Mouse (Mus musculus) lung, postnatal 0 days (tissue): Measurements from ENCODE around the gene Cdc42bpg. TPM values are rescaled to one million over a fixed set of nuclear protein-coding genes. Genes with fewer than 3 reads are reported as not detected.
A peak's percentile ranks its signal among the peaks of the same experiment; 100 is the strongest.

Experiments
- ATAC-seq: fragments of 200-750 bp; cut with Nextera tagmentation; 2 replicates; pipeline ENCODE4 v1.8.0; 2017; ENCODE audit warnings: moderate library complexity
- DNase-seq: peaks from one replicate; pipeline ENCODE4 v3.0.0-alpha.2; 2016; ENCODE audit warnings: low spot score
- H3K27ac ChIP-seq: fragments of 300-500 bp; sonication (generic); 2 replicates; pipeline ENCODE4 v1.5.1; 2014; ENCODE audit warnings: antibody characterized with exemption, mild to moderate bottlenecking, low read length, mixed read lengths
- H3K27me3 ChIP-seq: fragments of 300-500 bp; sonication (generic); replicated peaks from 2 replicates; pipeline ENCODE4 v1.6.1; 2014; ENCODE audit warnings: low read length, mixed read lengths; ENCODE audit not compliant: insufficient read depth
- H3K36me3 ChIP-seq: fragments of 300-500 bp; sonication (generic); 2 replicates; pipeline ENCODE4 v1.6.1; 2014; ENCODE audit warnings: low read length, mixed read lengths; ENCODE audit not compliant: insufficient read depth
- H3K4me1 ChIP-seq: fragments of 300-500 bp; sonication (generic); 2 replicates; pipeline ENCODE4 v1.6.1; 2014; ENCODE audit warnings: antibody characterized with exemption, low read depth, low read length, mixed read lengths; ENCODE audit not compliant: insufficient read depth
- H3K4me2 ChIP-seq: fragments of 300-500 bp; sonication (generic); replicated peaks from 2 replicates; pipeline ENCODE4 v1.6.1; 2014; ENCODE audit warnings: low read depth, mild to moderate bottlenecking, low read length, moderate library complexity, mixed read lengths
- H3K4me3 ChIP-seq: fragments of 300-500 bp; sonication (generic); 2 replicates; pipeline ENCODE4 v1.5.1; 2014; ENCODE audit warnings: low read depth, low read length
- H3K9ac ChIP-seq: fragments of 300-500 bp; sonication (generic); replicated peaks from 2 replicates; pipeline ENCODE4 v1.6.1; 2014; ENCODE audit warnings: low read depth, mild to moderate bottlenecking
- H3K9me3 ChIP-seq: fragments of 300-500 bp; sonication (generic); 2 replicates; pipeline ENCODE4 v1.6.1; 2016; ENCODE audit warnings: low read length, mixed read lengths
- CTCF ChIP-seq: IDR thresholded peaks from 2 replicates; pipeline ENCODE4 v1.5.1; 2016; ENCODE audit warnings: antibody characterized with exemption, mild to moderate bottlenecking
- EP300 ChIP-seq: IDR thresholded peaks from 2 replicates; pipeline ENCODE4 v1.6.1; 2016; ENCODE audit warnings: antibody characterized with exemption, mild to moderate bottlenecking, control low read depth
- WGBS: fragments of 180-500 bp; shearing (Covaris S2); extraction: QIAGEN DNeasy Blood & Tissue Kit; methylation state at CpG from one replicate; pipeline ENCODE4 v1.1.7; 2014; 5-methylcytosine and 5-hydroxymethylcytosine counted together
- polyA plus RNA-seq: library from polyadenylated mRNA; unstranded; fragments of >200 nt; fragmentation: Nextera tagmentation; extraction: Ambion mirVana; gene quantifications from 2 replicates; pipeline ENCODE4 v1.2.1, GENCODE M21; 2015

Gene Cdc42bpg
- polyA plus RNA-seq, 1 experiment from 2014 or later, result 2.8 TPM

- H3K4me3 ChIP-seq, result no peak overlapping the region
- no peaks in the 10 kb centered on the region for H3K27me3 ChIP-seq
- DNase-seq (no peak), ATAC-seq (no peak)
- H3K9me3 ChIP-seq, result no peaks in the 10 kb centered on the region
- H3K27ac ChIP-seq, result no peak overlapping the region
- no peak overlapping the region for H3K9ac ChIP-seq
- H3K36me3 ChIP-seq, result 0 out of 2 replicates have a peak, but pooled peaks cover 13% of the 10 kb centered on the region
- 0 out of 2 replicates have a peak overlapping the region, but pooled peaks have one; percentile 98 for H3K4me2 ChIP-seq
- 89% methylated on average over 10 of the region's 10 CpGs for WGBS
- H3K4me1 ChIP-seq, result peaks cover 26% of the 10 kb centered on the region
- TF ChIP-seq EP300, result no peak
- TF ChIP-seq CTCF, result no peak
Measured at GRCm38 (mm10) chr19:6336920-6337319, 30.7 kb downstream of the Cdc42bpg start.

DNA sequence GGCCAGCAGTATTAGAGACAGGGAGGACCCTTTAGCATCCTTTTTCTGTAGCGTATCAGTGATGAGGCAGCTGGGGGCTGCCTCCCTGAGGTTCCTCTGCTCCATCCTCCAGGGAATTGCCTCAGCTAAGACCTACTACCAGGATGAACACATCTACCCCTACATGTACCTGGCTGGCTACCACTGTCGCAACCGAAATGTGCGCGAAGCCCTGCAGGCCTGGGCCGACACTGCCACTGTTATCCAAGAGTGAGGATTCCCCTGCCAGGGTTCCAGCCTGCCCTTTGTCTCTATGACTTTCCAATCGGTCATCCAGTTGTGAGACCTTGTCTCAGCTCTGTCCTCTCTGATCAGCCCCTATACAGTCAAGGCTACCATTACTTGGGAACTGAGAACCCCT is 31.9 kb downstream of the Cdc42bpg start:
- H3K4me1 ChIP-seq, result peaks cover 26% of the 10 kb centered on the region

DNA sequence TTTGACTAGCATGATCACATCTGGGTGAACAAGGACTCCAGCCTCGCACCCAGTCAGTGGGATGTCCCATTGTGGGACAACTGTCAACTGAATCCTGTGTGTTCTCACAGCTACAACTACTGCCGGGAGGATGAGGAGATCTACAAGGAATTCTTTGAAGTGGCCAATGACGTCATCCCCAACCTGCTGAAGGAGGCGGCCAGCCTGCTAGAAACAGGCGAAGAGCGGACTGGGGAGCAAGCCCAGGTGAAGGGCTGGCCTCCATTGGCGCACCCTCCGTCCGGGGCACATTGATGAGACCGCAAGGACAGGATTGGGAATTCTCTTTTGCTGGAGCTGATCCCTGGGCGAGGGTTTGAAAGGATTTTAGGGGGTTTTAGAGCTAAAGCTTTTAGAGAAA is 32.5 kb downstream of the Cdc42bpg start:
- WGBS, result 74% methylated on average over 11 of the region's 11 CpGs
- Histone ChIP-seq H3K9ac (no peak overlapping the region), H3K36me3 (peaks cover 13% of the 10 kb centered on the region; the same call in 1 of the 2 replicates), H3K27me3 (no peaks in the 10 kb centered on the region), H3K4me3 (no peak overlapping the region), H3K4me2 (no peak overlapping the region), H3K27ac (no peak overlapping the region), H3K9me3 (no peaks in the 10 kb centered on the region), H3K4me1 (peaks cover 26% of the 10 kb centered on the region)
- no peak for TF ChIP-seq EP300
- no peak for TF ChIP-seq CTCF
- ATAC-seq, result no peak
- DNase-seq, result no peak

More for the DNA sequence above, 31.9 kb downstream of the Cdc42bpg start:
- Histone ChIP-seq H3K4me2 (no peak overlapping the region), H3K9ac (no peak overlapping the region), H3K4me3 (no peak overlapping the region), H3K36me3 (0 out of 2 replicates have a peak, but pooled peaks cover 13% of the 10 kb centered on the region), H3K27me3 (no peaks in the 10 kb centered on the region), H3K9me3 (no peaks in the 10 kb centered on the region), H3K27ac (no peak overlapping the region)
- DNase-seq (no peak), ATAC-seq (no peak)
- 95% methylated on average over 7 of the region's 7 CpGs for WGBS
- TF ChIP-seq EP300 (no peak), CTCF (no peak)

DNA sequence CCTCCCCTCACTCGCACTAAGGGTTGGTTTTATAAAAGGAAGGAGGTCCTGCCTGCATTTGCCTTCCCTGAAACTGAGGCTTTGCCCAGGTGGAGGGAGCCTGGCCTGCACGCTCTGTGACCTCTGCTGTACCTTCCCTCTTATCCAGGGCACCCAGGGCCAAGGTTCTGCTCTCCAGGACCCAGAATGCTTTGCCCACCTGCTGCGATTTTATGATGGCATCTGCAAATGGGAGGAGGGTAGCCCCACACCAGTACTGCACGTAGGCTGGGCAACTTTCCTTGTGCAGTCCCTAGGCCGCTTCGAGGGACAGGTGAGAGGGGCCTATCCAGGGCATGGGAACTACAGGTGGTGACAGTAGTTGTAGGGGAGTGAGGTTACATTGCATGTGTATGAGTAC is 32.9 kb downstream of the Cdc42bpg start:
- 94% methylated on average over 6 of the region's 6 CpGs for WGBS
- H3K9ac ChIP-seq, result no peak overlapping the region
- no peaks in the 10 kb centered on the region for H3K9me3 ChIP-seq
- no peak overlapping the region for H3K4me3 ChIP-seq
- peaks cover 13% of the 10 kb centered on the region; the same call in 1 of the 2 replicates for H3K36me3 ChIP-seq
- H3K27ac ChIP-seq, result no peak overlapping the region
- no peak overlapping the region for H3K4me2 ChIP-seq
- H3K4me1 ChIP-seq, result peaks cover 24% of the 10 kb centered on the region
- no peaks in the 10 kb centered on the region for H3K27me3 ChIP-seq
- TF ChIP-seq CTCF, result no peak
- no peak for TF ChIP-seq EP300
- DNase-seq (no peak), ATAC-seq (no peak)

GRCm38 (mm10) chr19:6339890-6340504 is 33.7 kb downstream of the Cdc42bpg start:
- H3K36me3 ChIP-seq, result peaks cover 14% of the 10 kb centered on the region; the same call in 1 of the 2 replicates
- TF ChIP-seq CTCF, result peak; percentile 48
- no peak for TF ChIP-seq EP300
- peak overlapping the region; percentile 96 for H3K4me2 ChIP-seq
- H3K4me1 ChIP-seq, result peaks cover 20% of the 10 kb centered on the region
- H3K27me3 ChIP-seq, result no peaks in the 10 kb centered on the region
- H3K9me3 ChIP-seq, result no peaks in the 10 kb centered on the region
- WGBS, result 72% methylated on average over 15 of the region's 15 CpGs
- H3K27ac ChIP-seq, result peak overlapping the region; percentile 79
- H3K4me3 ChIP-seq, result no peak overlapping the region
- peak; percentile 68 for DNase-seq
- H3K9ac ChIP-seq, result no peak overlapping the region
- ATAC-seq, result peak; percentile 6; the same call in 1 of the 2 replicates

DNA sequence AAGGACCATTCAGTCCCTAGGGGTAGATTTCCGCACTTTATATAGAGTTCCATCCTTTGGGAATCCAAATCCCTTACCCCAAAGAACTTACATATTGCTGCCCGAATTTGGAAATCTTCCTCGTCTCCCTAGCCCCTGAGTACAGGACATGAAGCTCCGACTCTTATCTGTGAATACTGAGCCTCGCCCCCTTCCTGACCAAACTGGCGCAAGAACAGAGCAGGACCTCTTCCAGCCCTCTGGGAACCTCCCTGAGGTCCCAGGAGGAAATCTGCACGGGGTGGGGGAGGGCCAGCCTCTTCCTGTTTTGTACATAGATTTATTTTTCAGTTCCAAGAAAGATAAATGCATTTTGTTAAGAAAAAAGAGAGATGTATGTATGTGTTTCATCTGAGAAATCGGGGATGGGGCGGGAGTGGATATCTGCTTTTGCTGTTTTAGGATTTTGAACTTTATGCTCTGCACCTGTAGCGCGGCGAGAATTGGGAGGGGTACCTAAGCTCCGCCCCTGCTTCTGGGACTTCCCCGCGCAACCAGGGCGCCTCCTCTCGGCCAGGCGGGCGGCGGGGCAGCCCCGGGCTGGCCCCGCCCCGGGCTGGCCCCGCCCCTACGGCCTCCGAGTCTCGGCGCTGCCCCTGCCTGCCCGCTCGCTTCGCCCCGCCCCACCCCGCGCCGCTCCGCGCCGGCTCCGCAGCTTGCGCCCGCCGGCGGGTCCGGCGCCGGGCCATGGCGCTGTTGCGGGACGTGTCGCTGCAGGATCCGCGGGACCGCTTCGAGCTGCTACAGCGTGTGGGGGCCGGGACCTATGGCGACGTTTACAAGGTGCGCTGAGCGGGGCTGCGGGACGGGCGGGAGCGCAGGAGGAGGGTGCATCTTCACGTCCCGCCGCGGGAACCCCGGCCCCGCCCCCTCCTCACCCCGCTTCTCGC is 34.5 kb downstream of the Cdc42bpg start, which contains the start of gene Map4k2:
Gene Map4k2 (plus strand): TSS at position 612 of the 929 bp plus-strand sequence.
- Histone ChIP-seq H3K36me3 (peaks cover 20% of the 10 kb centered on the region; the same call in 1 of the 2 replicates), H3K4me2 (peak within 1 kb of the TSS; percentile 96), H3K27ac (peak within 1 kb of the TSS; percentile 79), H3K4me3 (peak within 1 kb of the TSS; percentile 70), H3K27me3 (no peaks in the 10 kb centered on the region), H3K4me1 (peaks cover 17% of the 10 kb centered on the region), H3K9me3 (no peaks in the 10 kb centered on the region), H3K9ac (peak within 1 kb of the TSS; percentile 60)
- WGBS, result 6% methylated on average over 49 of the region's 72 CpGs
- DNase-seq, result peak; percentile 95
- TF ChIP-seq CTCF (peak; percentile 52), EP300 (peak; percentile 80)
- peak; percentile 93 for ATAC-seq
